Mouse (Mus musculus) mesoderm, embryonic 11.5 days (tissue): Measurements from ENCODE around the gene Celf1.
A peak's percentile ranks its signal among the peaks of the same experiment; 100 is the strongest.

Experiments used
- DNase-seq: peaks from one replicate; pipeline ENCODE4 v3.0.0-alpha.2; 2012; ENCODE audit warnings: low read depth, low spot score

The Celf1 gene

GRCm38 (mm10) chr2:90939750-90940149, 432 bp upstream of the Celf1 start:
- DNase-seq = peak; percentile 15

- DNase-seq = no peak
These were observed 1.6 kb downstream of the Celf1 start for GRCm38 (mm10) chr2:90941744-90942143.

DNA sequence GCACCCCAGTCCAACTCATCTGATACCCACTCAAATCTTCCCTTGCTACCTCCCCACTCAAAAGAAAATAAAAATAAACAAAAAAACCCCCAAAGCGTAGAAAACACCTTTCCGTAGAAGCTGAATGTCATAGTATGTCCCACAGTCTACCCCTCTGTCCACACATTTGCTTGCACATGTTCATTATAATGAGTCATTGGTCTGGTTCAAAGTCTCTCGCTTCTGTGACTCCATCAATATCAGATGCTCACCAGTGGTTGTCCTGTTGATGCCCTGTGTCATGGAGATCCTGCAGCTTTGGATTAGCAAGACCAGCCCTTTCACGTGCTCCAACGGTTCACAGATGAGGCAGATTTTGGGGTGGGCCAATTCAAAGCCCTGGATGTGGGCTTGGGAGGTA, 10.0 kb downstream of the Celf1 start:
- DNase-seq = no peak

- DNase-seq = no peak
These were observed 10.5 kb downstream of the Celf1 start for GRCm38 (mm10) chr2:90950582-90951194.

GRCm38 (mm10) chr2:90953461-90953860, 13.3 kb downstream of the Celf1 start:
- DNase-seq = no peak

DNA sequence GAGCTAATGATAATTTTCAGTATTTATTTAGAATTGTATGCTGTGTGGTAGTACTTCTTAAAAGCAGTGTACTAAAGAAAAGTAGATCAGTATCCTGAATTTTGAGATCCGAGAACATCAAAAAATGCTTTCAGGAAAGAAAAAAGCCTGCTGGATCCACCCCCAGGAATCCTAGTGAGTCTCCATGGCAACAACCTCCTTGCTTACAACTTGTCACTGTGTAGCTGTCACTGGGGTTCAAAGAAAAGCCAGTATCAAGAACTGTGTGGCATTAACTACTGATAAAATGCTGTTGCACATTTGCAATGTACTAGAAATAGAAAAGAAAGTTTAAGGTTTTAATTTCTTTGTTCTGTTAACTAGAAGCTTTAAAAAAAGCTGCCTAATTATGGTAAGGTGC, 15.9 kb downstream of the Celf1 start:
- no peak for DNase-seq

GRCm38 (mm10) chr2:90958856-90959255, 18.7 kb downstream of the Celf1 start:
- no peak for DNase-seq

DNA sequence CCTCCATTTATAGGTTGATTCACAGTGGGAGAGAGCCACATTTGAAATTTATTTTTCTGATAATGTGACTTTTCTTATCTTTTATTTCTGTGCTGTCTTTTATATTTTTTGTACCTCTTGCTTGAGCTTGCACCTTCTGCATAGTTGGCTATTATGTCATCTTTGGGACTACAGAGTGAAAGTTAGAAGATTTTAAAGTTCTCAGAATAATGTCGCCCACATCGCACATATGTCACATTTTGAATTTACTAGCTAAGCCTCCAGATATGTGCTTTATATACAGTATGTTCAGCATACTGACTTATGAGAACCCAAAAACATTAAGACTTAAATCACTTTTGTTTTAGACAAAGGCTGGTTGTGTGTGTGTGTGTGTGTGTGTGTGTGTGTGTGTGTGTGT, 19.8 kb downstream of the Celf1 start:
- DNase-seq = no peak

- DNase-seq = no peak
These were observed 23.1 kb downstream of the Celf1 start for GRCm38 (mm10) chr2:90963304-90963703.

DNA sequence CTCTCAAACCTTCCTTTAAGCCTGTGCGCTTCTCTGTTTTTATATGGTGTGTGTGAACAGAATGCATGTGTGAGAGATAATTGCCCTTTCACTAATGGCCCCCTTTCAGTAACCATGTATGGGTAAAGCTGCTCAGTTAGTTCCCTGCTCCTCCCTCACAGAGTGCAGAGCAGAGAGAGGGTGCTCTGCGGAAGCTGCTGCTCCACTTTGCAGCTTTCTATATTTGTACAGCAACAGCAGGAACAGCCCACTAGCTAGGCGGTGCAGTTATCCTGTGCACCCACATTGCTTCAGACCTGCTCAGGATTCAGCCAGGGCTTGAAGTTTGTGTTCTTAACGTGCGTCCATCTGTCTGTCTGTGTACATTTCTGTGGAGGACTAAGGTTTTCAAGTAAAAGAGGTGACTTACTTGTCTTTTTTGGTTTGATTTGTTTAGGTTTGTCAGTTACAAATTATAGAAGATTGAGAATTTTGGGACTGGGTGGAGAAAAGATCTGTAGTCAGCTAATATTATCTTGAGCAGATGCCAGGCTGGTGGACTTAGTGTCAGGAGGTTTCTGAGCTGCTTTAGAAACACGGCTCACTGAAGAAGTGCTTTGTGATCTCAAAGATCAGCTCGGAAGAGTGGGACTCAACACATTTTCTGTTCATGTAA, 24.8 kb downstream of the Celf1 start:
- no peak for DNase-seq

DNA sequence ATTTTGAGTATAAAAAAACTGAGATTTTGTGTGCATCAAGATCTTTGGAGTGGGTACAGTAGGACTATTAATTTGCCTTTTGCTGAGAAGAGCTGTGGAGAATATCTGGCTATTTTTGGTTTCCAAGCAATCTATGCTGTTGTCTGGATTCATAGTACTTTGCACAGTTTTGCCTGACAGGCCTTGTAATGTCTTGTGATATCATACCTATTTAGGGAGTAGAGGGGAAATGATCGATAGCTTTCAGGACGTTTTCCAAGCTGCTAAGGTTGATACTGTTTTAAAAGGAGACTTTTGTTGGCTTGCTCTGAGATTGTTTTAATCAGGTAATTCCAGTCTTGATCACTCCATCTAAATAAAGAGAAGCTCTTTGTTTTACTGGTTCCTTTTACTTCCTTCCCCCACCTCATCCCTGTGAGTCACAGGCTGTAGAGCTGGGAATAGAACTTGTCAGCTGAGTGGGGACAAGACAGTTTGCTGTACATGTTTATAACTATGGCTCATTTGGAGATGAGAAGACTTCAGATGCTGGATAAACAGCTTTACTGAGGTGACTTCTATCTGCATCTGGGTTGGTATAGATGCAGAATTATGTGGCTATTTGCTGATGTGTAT, 25.4 kb downstream of the Celf1 start:
- DNase-seq = no peak

DNA sequence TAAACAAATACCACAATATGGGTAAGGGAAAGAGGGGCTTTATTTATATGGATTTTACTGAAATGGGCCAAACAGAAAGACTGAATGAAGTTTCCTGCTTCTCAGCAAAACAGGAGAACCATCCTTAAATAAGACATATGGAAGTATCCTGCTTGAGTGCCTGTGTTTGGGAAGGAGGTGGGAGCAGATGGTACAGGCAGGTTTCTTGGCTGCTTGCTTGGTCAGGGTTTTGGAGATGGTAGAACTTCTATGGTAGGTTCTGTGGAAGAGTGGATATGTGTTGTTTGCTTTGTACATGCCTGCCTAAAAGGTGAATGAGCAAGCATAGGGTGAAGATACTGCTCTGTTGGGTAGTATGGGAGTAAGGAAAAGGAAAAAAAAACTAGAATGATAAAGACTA, 30.4 kb downstream of the Celf1 start:
- DNase-seq = no peak

GRCm38 (mm10) chr2:90974101-90974500, 33.9 kb downstream of the Celf1 start:
- no peak for DNase-seq

- no peak for DNase-seq
These were observed 35.1 kb downstream of the Celf1 start for GRCm38 (mm10) chr2:90975181-90975835.

- no peak for DNase-seq
These were observed 36.4 kb downstream of the Celf1 start for GRCm38 (mm10) chr2:90976590-90976989.

- DNase-seq = no peak
These were observed 37.1 kb downstream of the Celf1 start for GRCm38 (mm10) chr2:90977291-90977690.

GRCm38 (mm10) chr2:90986055-90986454, 45.9 kb downstream of the Celf1 start:
- no peak for DNase-seq

- DNase-seq = no peak
These were observed 68.4 kb downstream of the Celf1 start for GRCm38 (mm10) chr2:91008536-91008935.

- DNase-seq = no peak
These were observed 73.7 kb downstream of the Celf1 start for GRCm38 (mm10) chr2:91013881-91014280.

GRCm38 (mm10) chr2:91015386-91015785, 75.2 kb downstream of the Celf1 start:
- no peak for DNase-seq

GRCm38 (mm10) chr2:91018061-91018788, 78.0 kb downstream of the Celf1 start:
- DNase-seq = no peak

DNA sequence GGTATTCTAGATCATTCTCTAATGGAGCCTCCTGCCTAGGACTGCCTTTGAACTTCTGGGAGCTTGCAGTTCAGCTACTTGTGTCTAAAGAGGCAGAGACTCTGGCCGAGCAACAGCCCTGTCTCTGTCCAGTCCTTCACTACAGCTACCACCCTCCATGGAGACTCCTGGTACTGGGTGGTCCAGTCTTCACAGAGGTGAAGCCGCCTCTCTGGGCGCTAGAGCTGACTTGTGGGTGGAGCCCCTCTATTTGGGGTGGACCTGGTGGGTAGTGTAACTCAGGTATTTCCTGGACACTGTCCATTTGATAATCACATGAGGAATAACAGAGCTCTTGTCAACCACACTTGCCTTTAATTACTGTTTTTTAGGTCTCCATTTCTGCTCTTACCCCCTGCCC, 79.7 kb downstream of the Celf1 start:
- no peak for DNase-seq
